Mouse (Mus musculus) midbrain, postnatal 0 days (tissue): Measurements from ENCODE around the gene Hoxd9. TPM values are rescaled to one million over a fixed set of nuclear protein-coding genes. Genes with fewer than 3 reads are reported as not detected.

Source experiments
- ATAC-seq: fragments of 200-750 bp; cut with Nextera tagmentation; 2 replicates; pipeline ENCODE4 v1.8.0; 2017; ENCODE audit warnings: moderate number of reproducible peaks, mild to moderate bottlenecking, moderate TSS enrichment, moderate library complexity; ENCODE audit not compliant: low FRiP score
- DNase-seq: peaks from one replicate; pipeline ENCODE4 v3.0.0-alpha.2; 2015; ENCODE audit warnings: low spot score
- H3K27ac ChIP-seq: fragments of 300-500 bp; sonication (generic); 2 replicates; pipeline ENCODE4 v1.5.1; 2014; ENCODE audit warnings: low read depth, mild to moderate bottlenecking, low read length, mixed read lengths
- H3K27me3 ChIP-seq: fragments of 300-500 bp; sonication (generic); 2 replicates; pipeline ENCODE4 v1.6.1; 2014; ENCODE audit warnings: low read length, control low read depth, mixed read lengths; ENCODE audit not compliant: insufficient read depth
- H3K36me3 ChIP-seq: fragments of 300-500 bp; sonication (generic); 2 replicates; pipeline ENCODE4 v1.6.1; 2014; ENCODE audit warnings: low read length, control low read depth, mixed read lengths; ENCODE audit not compliant: insufficient read depth
- H3K4me1 ChIP-seq: fragments of 300-500 bp; sonication (generic); 2 replicates; pipeline ENCODE4 v1.6.1; 2014; ENCODE audit warnings: mild to moderate bottlenecking, control low read depth, antibody characterized with exemption, low read length, mixed read lengths; ENCODE audit not compliant: insufficient read depth
- H3K4me2 ChIP-seq: fragments of 300-500 bp; sonication (generic); 2 replicates; pipeline ENCODE4 v1.6.1; 2014; ENCODE audit warnings: low read depth, mild to moderate bottlenecking, low read length, mixed read lengths; ENCODE audit not compliant: poor library complexity, severe bottlenecking
- H3K4me3 ChIP-seq: fragments of 300-500 bp; sonication (generic); 2 replicates; pipeline ENCODE4 v1.5.1; 2014; ENCODE audit warnings: low read depth, mild to moderate bottlenecking, low read length, moderate library complexity
- H3K9ac ChIP-seq: fragments of 300-500 bp; sonication (generic); replicated peaks from 2 replicates; pipeline ENCODE4 v1.6.1; 2014; ENCODE audit warnings: mild to moderate bottlenecking, low read length, moderate library complexity, mixed read lengths; ENCODE audit not compliant: poor library complexity, severe bottlenecking
- H3K9me3 ChIP-seq: fragments of 300-500 bp; sonication (generic); 2 replicates; pipeline ENCODE4 v1.6.1; 2016; ENCODE audit warnings: low read length, control low read depth
- CTCF ChIP-seq: IDR thresholded peaks from 2 replicates; pipeline ENCODE4 v1.5.1; 2016; ENCODE audit warnings: antibody characterized with exemption, mild to moderate bottlenecking
- WGBS: fragments of 180-500 bp; shearing (Covaris S2); extraction: QIAGEN DNeasy Blood & Tissue Kit; methylation state at CpG from one replicate; pipeline ENCODE4 v1.1.7; 2014; 5-methylcytosine and 5-hydroxymethylcytosine counted together
- polyA plus RNA-seq: library from polyadenylated mRNA; unstranded; fragments of >200 nt; fragmentation: Nextera tagmentation; extraction: Ambion mirVana; gene quantifications from 2 replicates; pipeline ENCODE4 v1.2.1, GENCODE M21; 2015
- total RNA-seq: library from RNA; depleted of rRNA; stranded (reverse); fragments of >200 nt; gene quantifications from 2 replicates; pipeline ENCODE4 v1.2.3, GENCODE M21; 2014; rRNA removed

The Hoxd9 gene
- total RNA-seq, result not detected in 2 replicates
- polyA plus RNA-seq, result not detected in 2 replicates

DNA sequence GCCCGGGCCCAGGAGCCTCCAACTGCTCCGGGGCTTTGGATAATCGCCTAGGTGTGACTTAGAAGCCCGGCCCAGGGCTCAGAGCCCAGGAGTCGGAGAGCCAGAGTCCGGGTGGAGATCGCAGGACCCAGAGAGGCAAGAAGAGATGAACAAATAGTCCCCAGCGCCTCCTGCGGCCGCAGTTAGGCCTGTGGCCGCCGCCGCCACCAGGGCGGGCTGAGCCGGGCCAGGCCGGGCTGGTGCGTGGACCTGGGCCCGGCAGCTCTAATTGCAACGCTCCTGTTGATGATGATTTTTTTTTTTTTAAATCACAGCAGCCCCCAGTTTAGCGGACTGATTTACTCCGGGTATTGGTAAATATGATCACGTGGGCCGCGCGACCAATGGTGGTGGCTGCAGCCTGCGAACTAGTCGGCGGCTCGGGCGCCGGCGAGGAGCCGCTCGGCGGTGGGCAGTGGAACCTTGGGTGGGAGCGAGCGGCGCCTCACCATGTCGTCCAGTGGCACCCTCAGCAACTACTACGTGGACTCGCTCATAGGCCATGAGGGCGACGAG lies at the start of gene Hoxd9:
Gene Hoxd9, plus strand, starts transcription at position 161 of the 555 bp plus-strand sequence.
- under 1% methylated on average over 43 of the region's 43 CpGs for WGBS
- Histone ChIP-seq H3K27ac (no peak within 1 kb of the TSS), H3K9ac (no peak within 1 kb of the TSS), H3K4me1 (0 out of 2 replicates have a peak, but pooled peaks cover 2% of the 10 kb centered on the region), H3K4me3 (peak within 1 kb of the TSS; percentile 14), H3K9me3 (no peaks in the 10 kb centered on the region), H3K27me3 (peaks cover 86% of the 10 kb centered on the region), H3K36me3 (no peaks in the 10 kb centered on the region), H3K4me2 (peak within 1 kb of the TSS; percentile 35)
- ATAC-seq (0 out of 2 replicates have a peak, but pooled peaks have one; percentile 38), DNase-seq (no peak)
- no peak for TF ChIP-seq CTCF

DNA sequence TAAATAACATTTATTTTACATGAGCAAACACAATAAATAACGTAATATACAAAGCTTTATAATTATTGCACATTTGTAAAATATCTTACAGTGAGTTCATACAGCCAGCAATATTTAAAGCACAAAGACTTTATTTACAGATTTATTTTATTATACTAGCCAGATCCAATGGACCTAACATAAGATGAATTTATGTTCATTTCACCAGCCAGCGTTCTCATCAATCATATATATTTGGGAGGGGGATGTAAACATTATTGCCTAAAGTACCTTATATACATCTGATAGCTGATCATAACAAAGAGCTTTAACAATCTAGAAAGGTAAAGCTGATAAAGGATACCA lies 44.6 kb upstream of the Hoxd9 start:
- Histone ChIP-seq H3K4me3 (no peak overlapping the region), H3K9ac (no peak overlapping the region), H3K4me1 (no peaks in the 10 kb centered on the region), H3K27me3 (peaks cover 69% of the 10 kb centered on the region), H3K4me2 (no peak overlapping the region), H3K36me3 (no peaks in the 10 kb centered on the region), H3K27ac (no peak overlapping the region), H3K9me3 (no peaks in the 10 kb centered on the region)
- TF ChIP-seq CTCF, result no peak
- DNase-seq (no peak), ATAC-seq (no peak)
- WGBS, result 44% methylated on average over 2 of the region's 2 CpGs

DNA sequence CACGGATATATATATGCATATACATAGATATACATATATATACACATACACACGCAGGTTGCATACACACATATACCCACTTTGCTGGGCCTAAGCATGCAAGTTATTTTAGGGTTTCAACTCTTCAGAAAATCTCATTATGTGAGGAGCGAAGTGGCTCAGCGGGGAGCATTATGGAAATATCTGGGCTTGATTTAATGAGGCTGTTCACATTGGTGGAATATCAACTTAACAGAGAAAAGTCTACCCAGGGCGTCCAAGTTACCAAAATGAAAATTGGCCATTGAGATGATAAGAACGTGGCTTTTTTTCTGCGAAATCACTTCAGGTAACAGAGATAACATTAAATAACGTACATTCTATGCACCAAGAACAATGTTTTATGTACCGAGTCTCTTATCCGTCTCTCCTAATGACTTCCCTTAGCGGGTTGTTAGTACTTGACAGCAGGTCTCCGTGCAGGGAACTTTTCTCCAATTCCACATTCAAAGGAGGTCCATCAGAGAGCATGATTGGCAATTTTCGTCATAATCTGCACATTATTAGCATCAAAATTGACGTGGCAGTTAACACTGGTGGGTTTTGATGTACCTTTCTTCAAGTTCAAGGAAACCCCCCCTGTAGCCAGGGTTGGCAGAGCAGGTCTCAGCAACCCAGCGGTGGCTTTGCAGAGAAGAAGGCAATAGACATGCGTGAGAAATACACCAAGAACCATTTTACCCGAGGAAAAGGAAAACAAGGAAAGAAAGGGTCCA lies 43.6 kb upstream of the Hoxd9 start:
- Histone ChIP-seq H3K9me3 (no peaks in the 10 kb centered on the region), H3K4me3 (no peak overlapping the region), H3K4me2 (no peak overlapping the region), H3K27ac (no peak overlapping the region), H3K9ac (no peak overlapping the region), H3K27me3 (peaks cover 68% of the 10 kb centered on the region), H3K4me1 (no peaks in the 10 kb centered on the region), H3K36me3 (no peaks in the 10 kb centered on the region)
- DNase-seq (no peak), ATAC-seq (no peak)
- 12% methylated on average over 17 of the region's 17 CpGs for WGBS
- no peak for TF ChIP-seq CTCF

DNA sequence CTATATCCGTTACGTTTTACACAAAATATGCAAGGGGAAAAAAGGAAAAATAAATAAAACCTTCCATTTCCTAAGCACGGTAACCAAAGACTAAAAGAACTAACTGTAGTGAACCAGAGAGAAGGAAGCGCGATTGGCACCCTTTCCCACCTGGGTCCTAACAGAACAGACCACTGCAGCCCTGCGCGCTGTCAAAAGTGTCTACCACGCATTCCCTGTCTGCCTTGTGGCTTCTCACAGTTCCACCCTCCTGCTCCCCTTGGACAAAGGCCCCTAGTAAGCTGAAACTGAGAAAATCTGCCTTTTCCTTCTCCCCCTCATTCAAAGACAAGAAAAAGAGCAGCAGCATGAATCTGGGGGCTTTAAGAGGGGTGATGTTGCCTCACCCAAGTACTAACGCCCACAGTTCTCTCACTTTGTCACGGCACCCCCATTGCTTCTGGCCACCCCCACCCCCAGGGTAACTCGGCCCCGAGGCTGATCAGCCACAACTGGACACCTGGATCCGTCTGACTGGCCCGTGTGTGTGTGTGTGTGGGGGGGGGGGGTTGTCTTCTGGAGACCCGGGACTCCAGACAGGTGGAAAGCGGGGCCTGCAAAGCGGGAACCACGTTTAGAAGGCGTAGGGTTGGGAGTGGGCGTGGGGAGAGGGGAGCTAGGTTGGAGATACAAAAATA lies 42.6 kb upstream of the Hoxd9 start:
- no peak overlapping the region for H3K27ac ChIP-seq
- H3K4me2 ChIP-seq, result no peak overlapping the region
- peaks cover 65% of the 10 kb centered on the region for H3K27me3 ChIP-seq
- WGBS, result 5% methylated on average over 14 of the region's 20 CpGs
- H3K9me3 ChIP-seq, result no peaks in the 10 kb centered on the region
- no peak overlapping the region for H3K9ac ChIP-seq
- no peaks in the 10 kb centered on the region for H3K4me1 ChIP-seq
- H3K4me3 ChIP-seq, result no peak overlapping the region
- ATAC-seq, result no peak
- no peak for DNase-seq
- TF ChIP-seq CTCF, result no peak
- H3K36me3 ChIP-seq, result no peaks in the 10 kb centered on the region

DNA sequence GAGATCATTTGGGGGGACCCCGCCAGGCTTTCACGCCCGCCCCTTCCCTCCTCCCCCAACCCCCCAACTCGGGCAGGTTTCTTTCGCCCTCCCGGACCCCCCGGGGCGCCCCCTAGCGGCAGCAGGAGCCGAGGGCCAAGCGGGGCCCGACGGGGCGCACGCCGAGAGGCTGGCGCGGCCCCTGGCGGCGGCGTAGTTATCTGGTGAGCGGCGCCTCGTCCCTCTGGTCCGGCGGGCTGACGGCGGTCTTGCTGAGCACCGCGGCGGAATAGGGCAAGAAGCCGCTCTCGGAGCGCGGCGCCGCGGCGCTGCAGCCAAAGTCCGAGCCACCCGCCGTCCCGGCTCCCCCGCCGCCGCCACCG lies 42.1 kb upstream of the Hoxd9 start:
- H3K4me2 ChIP-seq, result peak overlapping the region; percentile 43
- H3K27me3 ChIP-seq, result peaks cover 61% of the 10 kb centered on the region
- peak; percentile 43 for TF ChIP-seq CTCF
- no peaks in the 10 kb centered on the region for H3K4me1 ChIP-seq
- WGBS, result 3% methylated on average over 6 of the region's 47 CpGs
- no peak overlapping the region for H3K27ac ChIP-seq
- no peak overlapping the region for H3K9ac ChIP-seq
- peak overlapping the region; percentile 32 for H3K4me3 ChIP-seq
- ATAC-seq, result no peak
- no peaks in the 10 kb centered on the region for H3K36me3 ChIP-seq
- no peak for DNase-seq
- no peaks in the 10 kb centered on the region for H3K9me3 ChIP-seq
